8 mouse cellular contexts compared by ENCODE assay signal in genomic region chr8:95254564-95255434, GRCm38 (mm10). TPM values are rescaled to one million over a fixed set of nuclear protein-coding genes. Genes with fewer than 3 reads are reported as not detected.
DNase-seq lines count a peak whose midpoint lies in the region; ATAC-seq lines count a peak whose summit lies in the region.

No protein-coding gene starts in this region.

- H3K4me3 ChIP-seq in hindbrain, embryonic 12.5 days = peak overlapping the region; percentile 22

- H3K27me3 ChIP-seq in hindbrain, embryonic 12.5 days = no peaks in the 10 kb centered on the region

- no peaks in the 10 kb centered on the region for H3K4me1 ChIP-seq in hindbrain, embryonic 12.5 days

- H3K36me3 ChIP-seq in hindbrain, embryonic 12.5 days = no peaks in the 10 kb centered on the region

- WGBS in hindbrain, embryonic 12.5 days = 22% methylated on average over 16 of the region's 16 CpGs

- H3K9me3 ChIP-seq in hindbrain, embryonic 12.5 days (replicated peaks) = no peaks in the 10 kb centered on the region

- H3K9ac ChIP-seq in hindbrain, embryonic 12.5 days = peak overlapping the region; percentile 20; the same call in 1 of the 2 replicates

- no peak overlapping the region; the same call in 1 of the 2 replicates for H3K27ac ChIP-seq in hindbrain, embryonic 12.5 days

- ATAC-seq in hindbrain, embryonic 12.5 days (ENCODE audit: low FRiP score) = peak; percentile 93

- peak overlapping the region; percentile 49 for H3K4me2 ChIP-seq in hindbrain, embryonic 12.5 days (replicated peaks)

- peak; percentile 94 for DNase-seq in Muller cell, postnatal 12 days (ENCODE audit: inconsistent ontology term)
- DNase-seq in cerebellum, adult 9-11 months = peak; percentile 91
- peak; percentile 89 to 92 for DNase-seq in frontal cortex, postnatal 10 days (ENCODE audit: low spot score in 2 of 2)
- peak; percentile 97 for DNase-seq in layer of hippocampus, postnatal 14 days (ENCODE audit: low spot score in 2 of 2)
- peak; percentile 100 for DNase-seq in lung, postnatal 14 days
- peak; percentile 99 for DNase-seq in retina, embryonic 14.5 days (ENCODE audit: low spot score)
- DNase-seq in thymus, postnatal 4 days = peak; percentile 99

RNA-seq across cellular contexts. Expression of gene Cngb1, which starts 51.6 kb away (rescaled TPM):
- 0.56 and 1.1 TPM in 2 replicates for polyA plus RNA-seq in hindbrain, embryonic 12.5 days (2016; fragmentation: Nextera tagmentation; extraction: Ambion mirVana)
- total RNA-seq in layer of hippocampus, postnatal 14 days (2021) = 1 to 10 TPM in 1 of 2 experiments, under 1 TPM in 1; 0.93 to 1.3 TPM

RNA-seq across cellular contexts. Expression of gene Kifc3, which starts 52.2 kb away (rescaled TPM):
- polyA plus RNA-seq in hindbrain, embryonic 12.5 days (2016; fragmentation: Nextera tagmentation; extraction: Ambion mirVana) = 17.4 and 21.2 TPM in 2 replicates
- 10 to 100 TPM; 59.0 to 60.2 TPM for total RNA-seq in layer of hippocampus, postnatal 14 days (2021)

RNA-seq across cellular contexts. Expression of gene Tepp, which starts 55.6 kb away (rescaled TPM):
- not detected in 2 replicates for polyA plus RNA-seq in hindbrain, embryonic 12.5 days (2016; fragmentation: Nextera tagmentation; extraction: Ambion mirVana)
- under 1 TPM in 1 of 2 experiments, not detected in 1; 0.74 TPM for total RNA-seq in layer of hippocampus, postnatal 14 days (2021)
